Mouse (Mus musculus) embryonic facial prominence, embryonic 13.5 days (tissue): Measurements from ENCODE around the gene Asic3. TPM values are rescaled to one million over a fixed set of nuclear protein-coding genes. Genes with fewer than 3 reads are reported as not detected.
A peak's percentile ranks its signal among the peaks of the same experiment; 100 is the strongest.

Experiments used
- ATAC-seq: fragments of 200-750 bp; cut with Nextera tagmentation; 2 replicates; pipeline ENCODE4 v1.8.0; 2017; ENCODE audit warnings: low read depth; ENCODE audit not compliant: insufficient number of reproducible peaks, insufficient read depth, low FRiP score, low TSS enrichment
- H3K27ac ChIP-seq: fragments of 300-500 bp; sonication (generic); 2 replicates; pipeline ENCODE4 v1.5.1; 2015; ENCODE audit warnings: moderate library complexity, mild to moderate bottlenecking, inconsistent platforms
- H3K27me3 ChIP-seq: fragments of 300-500 bp; sonication (generic); 2 replicates; pipeline ENCODE4 v1.6.1; 2015; ENCODE audit warnings: mild to moderate bottlenecking, inconsistent platforms
- H3K36me3 ChIP-seq: fragments of 300-500 bp; sonication (generic); 2 replicates; pipeline ENCODE4 v1.6.1; 2015; ENCODE audit warnings: mild to moderate bottlenecking, inconsistent platforms
- H3K4me1 ChIP-seq: fragments of 300-500 bp; sonication (generic); 2 replicates; pipeline ENCODE4 v1.6.1; 2015; ENCODE audit warnings: inconsistent platforms
- H3K4me2 ChIP-seq: fragments of 300-500 bp; sonication (generic); 2 replicates; pipeline ENCODE4 v1.6.1; 2015; ENCODE audit warnings: moderate library complexity, mild to moderate bottlenecking, inconsistent platforms
- H3K4me3 ChIP-seq: fragments of 300-500 bp; sonication (generic); 2 replicates; pipeline ENCODE4 v1.5.1; 2015; ENCODE audit warnings: mild to moderate bottlenecking, inconsistent platforms
- H3K9ac ChIP-seq: fragments of 300-500 bp; sonication (generic); 2 replicates; pipeline ENCODE4 v1.6.1; 2015; ENCODE audit warnings: mild to moderate bottlenecking, inconsistent platforms
- H3K9me3 ChIP-seq: fragments of 300-500 bp; sonication (generic); 2 replicates; pipeline ENCODE4 v1.6.1; 2016; ENCODE audit warnings: inconsistent platforms
- WGBS: fragments of 180-500 bp; shearing (Covaris S2); methylation state at CpG from one replicate; pipeline ENCODE4 v1.1.7; 2015; ENCODE audit warnings: mixed read lengths; 5-methylcytosine and 5-hydroxymethylcytosine counted together
- polyA plus RNA-seq: library from polyadenylated mRNA; unstranded; fragments of >200 nt; fragmentation: Nextera tagmentation; extraction: Ambion mirVana; gene quantifications from 2 replicates; pipeline ENCODE4 v1.2.1, GENCODE M21; 2015

The Asic3 gene
- polyA plus RNA-seq, 1 experiment from 2014 or later, result 3.5 TPM

DNA sequence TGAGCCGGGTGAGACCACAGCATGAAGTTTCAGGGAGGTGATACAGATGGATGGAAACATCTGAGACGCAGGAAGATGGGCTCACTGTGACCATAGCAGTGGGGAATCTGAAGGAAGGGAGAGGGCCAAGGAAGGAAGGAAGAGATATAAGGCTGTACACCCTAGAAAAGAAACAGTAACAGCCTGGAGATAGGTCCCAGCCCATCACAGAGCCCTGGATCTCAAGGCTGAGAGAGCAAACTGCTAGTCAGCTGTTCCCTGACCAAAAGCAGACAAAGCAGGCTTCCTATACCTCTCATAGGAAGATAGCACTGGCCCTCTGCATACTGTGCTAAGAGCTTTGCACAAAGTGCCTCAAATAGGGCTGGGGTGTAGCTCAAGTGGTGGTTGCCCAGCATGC, 34.5 kb upstream of the Asic3 start:
- no peaks in the 10 kb centered on the region for H3K36me3 ChIP-seq
- peaks cover 5% of the 10 kb centered on the region; the same call in 1 of the 2 replicates for H3K27me3 ChIP-seq
- WGBS, result 83% methylated on average over 2 of the region's 2 CpGs
- H3K9ac ChIP-seq, result no peak overlapping the region
- ATAC-seq, result no peak
- H3K4me3 ChIP-seq, result no peak overlapping the region
- no peaks in the 10 kb centered on the region for H3K9me3 ChIP-seq
- no peak overlapping the region for H3K4me2 ChIP-seq
- no peak overlapping the region for H3K27ac ChIP-seq
- peaks cover 11% of the 10 kb centered on the region; the same call in 1 of the 2 replicates for H3K4me1 ChIP-seq

DNA sequence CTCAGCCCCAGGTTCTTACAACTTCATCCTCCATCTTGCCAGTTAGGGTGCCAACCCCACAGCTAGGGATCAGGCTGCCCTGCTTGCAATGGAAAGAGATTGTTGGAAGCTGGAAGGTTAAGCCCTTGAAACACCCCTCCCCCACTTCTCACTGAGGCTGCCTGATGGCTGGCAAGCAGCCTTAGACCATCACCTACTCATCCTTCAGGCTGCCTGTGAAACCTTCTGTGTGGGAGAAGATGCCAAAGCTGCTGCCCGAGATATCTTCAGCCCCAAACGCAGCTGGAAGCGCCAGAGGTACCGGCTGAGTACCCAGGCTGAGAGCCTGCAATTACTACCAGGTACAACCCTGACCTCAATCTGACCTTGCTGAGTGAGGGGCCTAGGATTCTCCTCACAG, 33.7 kb upstream of the Asic3 start:
- H3K4me1 ChIP-seq, result peaks cover 12% of the 10 kb centered on the region; the same call in 1 of the 2 replicates
- no peak overlapping the region for H3K4me3 ChIP-seq
- H3K4me2 ChIP-seq, result no peak overlapping the region
- peaks cover 6% of the 10 kb centered on the region; the same call in 1 of the 2 replicates for H3K27me3 ChIP-seq
- H3K36me3 ChIP-seq, result no peaks in the 10 kb centered on the region
- H3K9ac ChIP-seq, result no peak overlapping the region
- ATAC-seq, result no peak
- H3K27ac ChIP-seq, result no peak overlapping the region
- H3K9me3 ChIP-seq, result no peaks in the 10 kb centered on the region
- WGBS, result 62% methylated on average over 4 of the region's 4 CpGs

- no peak for ATAC-seq
- 90% methylated on average over 4 of the region's 4 CpGs for WGBS
These were observed 32.7 kb upstream of the Asic3 start for GRCm38 (mm10) chr5:24380499-24380898.

DNA sequence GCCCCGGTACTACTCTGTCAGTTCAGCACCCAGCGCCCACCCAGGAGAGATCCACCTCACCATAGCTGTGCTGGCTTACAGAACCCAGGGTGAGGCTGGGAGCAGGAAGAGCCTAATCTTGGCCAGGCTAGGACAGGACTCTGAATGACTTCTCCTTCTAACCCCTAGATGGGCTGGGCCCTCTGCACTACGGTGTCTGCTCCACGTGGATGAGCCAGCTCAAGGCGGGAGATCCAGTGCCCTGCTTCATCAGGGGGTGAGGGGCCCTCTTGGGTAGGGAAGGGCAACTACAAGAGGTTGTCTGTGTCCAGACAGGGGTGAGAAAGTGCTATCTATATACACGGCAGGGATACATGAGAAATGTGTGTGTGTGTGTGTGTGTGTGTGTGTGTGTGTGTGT, 31.7 kb upstream of the Asic3 start:
- Histone ChIP-seq H3K4me1 (peaks cover 12% of the 10 kb centered on the region; the same call in 1 of the 2 replicates), H3K4me2 (no peak overlapping the region), H3K27me3 (peaks cover 25% of the 10 kb centered on the region), H3K4me3 (no peak overlapping the region), H3K36me3 (no peaks in the 10 kb centered on the region), H3K9me3 (no peaks in the 10 kb centered on the region), H3K9ac (no peak overlapping the region), H3K27ac (no peak overlapping the region)
- 70% methylated on average over 6 of the region's 6 CpGs for WGBS
- no peak for ATAC-seq

More at GRCm38 (mm10) chr5:24380499-24380898, 32.7 kb upstream of the Asic3 start:
- H3K4me2 ChIP-seq, result no peak overlapping the region
- no peaks in the 10 kb centered on the region for H3K9me3 ChIP-seq
- peaks cover 15% of the 10 kb centered on the region for H3K27me3 ChIP-seq
- H3K36me3 ChIP-seq, result no peaks in the 10 kb centered on the region
- H3K4me3 ChIP-seq, result no peak overlapping the region
- no peak overlapping the region for H3K27ac ChIP-seq
- H3K9ac ChIP-seq, result no peak overlapping the region
- H3K4me1 ChIP-seq, result peaks cover 12% of the 10 kb centered on the region; the same call in 1 of the 2 replicates

DNA sequence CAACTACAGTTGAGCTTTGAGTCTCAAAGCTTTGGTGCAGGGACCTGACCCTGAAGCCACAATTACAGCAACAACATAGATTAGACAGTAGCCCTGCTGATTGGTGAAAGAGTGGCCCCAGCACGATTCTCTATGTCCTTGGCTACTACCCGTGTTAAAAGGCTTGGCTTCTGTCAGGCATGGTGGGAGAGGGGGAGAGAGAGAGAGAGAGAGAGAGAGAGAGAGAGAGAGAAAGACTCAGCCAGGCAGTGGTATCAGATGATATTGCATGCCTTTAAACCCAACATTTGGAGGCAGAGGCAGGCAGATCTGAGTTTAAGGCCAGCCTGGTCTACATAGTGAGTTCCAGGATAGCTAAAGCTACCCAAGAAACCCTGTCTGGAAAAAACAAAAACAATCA, 31.2 kb upstream of the Asic3 start:
- WGBS, result 39% methylated on average over 2 of the region's 2 CpGs
- peaks cover 30% of the 10 kb centered on the region for H3K27me3 ChIP-seq
- no peak overlapping the region for H3K4me3 ChIP-seq
- H3K9me3 ChIP-seq, result no peaks in the 10 kb centered on the region
- H3K27ac ChIP-seq, result no peak overlapping the region
- H3K4me2 ChIP-seq, result no peak overlapping the region
- H3K4me1 ChIP-seq, result peaks cover 12% of the 10 kb centered on the region; the same call in 1 of the 2 replicates
- no peak for ATAC-seq
- no peaks in the 10 kb centered on the region for H3K36me3 ChIP-seq
- H3K9ac ChIP-seq, result no peak overlapping the region

DNA sequence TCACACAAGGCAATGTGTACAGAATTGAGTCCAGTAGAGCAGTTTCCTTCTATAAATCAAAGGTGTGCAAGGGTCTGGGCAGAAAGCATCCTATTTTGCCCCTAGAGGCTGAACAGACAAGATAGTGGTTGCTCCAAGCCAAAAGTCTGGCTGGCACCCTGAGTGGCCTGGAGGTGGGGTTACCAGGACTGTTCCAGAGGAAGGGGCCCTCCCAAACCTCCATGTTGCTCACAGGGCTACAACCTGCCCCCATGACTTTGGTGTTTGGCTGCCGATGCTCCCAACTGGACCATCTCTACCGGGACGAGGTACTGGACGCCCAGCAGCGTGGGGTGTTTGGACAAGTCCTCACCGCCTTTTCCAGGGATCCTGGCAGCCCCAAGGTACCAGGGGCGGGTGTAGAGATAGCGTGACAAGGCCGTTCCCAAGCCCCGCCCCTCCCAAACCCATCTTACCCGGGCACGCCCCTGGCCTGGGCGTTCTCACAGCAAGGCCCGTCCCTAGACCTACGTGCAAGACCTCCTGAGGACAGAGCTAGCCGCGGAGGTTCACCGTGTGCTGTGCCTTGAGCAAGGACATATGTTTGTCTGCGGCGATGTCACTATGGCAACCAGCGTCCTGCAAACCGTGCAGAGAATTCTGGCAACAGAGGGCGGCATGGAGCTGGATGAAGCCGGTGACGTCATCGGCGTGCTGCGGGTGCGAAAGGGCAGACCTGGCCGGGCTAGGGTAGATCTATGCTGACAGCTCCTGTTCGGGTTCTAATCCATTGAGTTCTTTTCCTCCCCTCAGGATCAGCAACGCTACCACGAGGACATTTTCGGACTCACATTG, 29.9 kb upstream of the Asic3 start:
- Histone ChIP-seq H3K4me1 (peaks cover 24% of the 10 kb centered on the region), H3K4me2 (peak overlapping the region; percentile 73), H3K27ac (no peak overlapping the region), H3K4me3 (peak overlapping the region; percentile 52), H3K9me3 (no peaks in the 10 kb centered on the region), H3K27me3 (peaks cover 42% of the 10 kb centered on the region), H3K36me3 (no peaks in the 10 kb centered on the region), H3K9ac (peak overlapping the region; percentile 61)
- under 1% methylated on average over 34 of the region's 34 CpGs for WGBS
- ATAC-seq, result peak; percentile 82

GRCm38 (mm10) chr5:24384407-24384806, 28.8 kb upstream of the Asic3 start:
- ATAC-seq, result no peak
- Histone ChIP-seq H3K27me3 (peaks cover 54% of the 10 kb centered on the region), H3K4me2 (no peak overlapping the region), H3K36me3 (no peaks in the 10 kb centered on the region), H3K4me3 (no peak overlapping the region), H3K9me3 (no peaks in the 10 kb centered on the region), H3K9ac (no peak overlapping the region), H3K27ac (no peak overlapping the region), H3K4me1 (peaks cover 27% of the 10 kb centered on the region)
- 61% methylated on average over 6 of the region's 6 CpGs for WGBS

- H3K9me3 ChIP-seq, result no peaks in the 10 kb centered on the region
- H3K27me3 ChIP-seq, result peaks cover 53% of the 10 kb centered on the region
- WGBS, result 89% methylated on average over 5 of the region's 5 CpGs
- peaks cover 27% of the 10 kb centered on the region for H3K4me1 ChIP-seq
- H3K4me3 ChIP-seq, result no peak overlapping the region
- H3K27ac ChIP-seq, result no peak overlapping the region
- no peak overlapping the region for H3K4me2 ChIP-seq
- no peak overlapping the region for H3K9ac ChIP-seq
- H3K36me3 ChIP-seq, result no peaks in the 10 kb centered on the region
- no peak for ATAC-seq
These were observed 27.8 kb upstream of the Asic3 start for GRCm38 (mm10) chr5:24385374-24385773.

- Histone ChIP-seq H3K9ac (no peak overlapping the region), H3K9me3 (no peaks in the 10 kb centered on the region), H3K36me3 (no peaks in the 10 kb centered on the region), H3K4me1 (peaks cover 27% of the 10 kb centered on the region), H3K4me3 (no peak overlapping the region), H3K27ac (no peak overlapping the region), H3K27me3 (peaks cover 53% of the 10 kb centered on the region), H3K4me2 (no peak overlapping the region)
- no peak for ATAC-seq
- 80% methylated on average over 10 of the region's 10 CpGs for WGBS
These were observed 27.2 kb upstream of the Asic3 start for GRCm38 (mm10) chr5:24385887-24386550.

- H3K36me3 ChIP-seq, result no peaks in the 10 kb centered on the region
- peak overlapping the region; percentile 73 for H3K9ac ChIP-seq
- peak overlapping the region; percentile 99 for H3K4me2 ChIP-seq
- H3K27ac ChIP-seq, result no peak overlapping the region
- 1% methylated on average over 73 of the region's 73 CpGs for WGBS
- H3K27me3 ChIP-seq, result peaks cover 53% of the 10 kb centered on the region
- H3K4me1 ChIP-seq, result peaks cover 27% of the 10 kb centered on the region
- no peaks in the 10 kb centered on the region for H3K9me3 ChIP-seq
- H3K4me3 ChIP-seq, result peak overlapping the region; percentile 53
- ATAC-seq, result no peak
These were observed 25.6 kb upstream of the Asic3 start for GRCm38 (mm10) chr5:24387264-24388241.
